Mouse (Mus musculus): ENCODE data around the gene Rnf39. TPM values are rescaled to one million over a fixed set of nuclear protein-coding genes. Genes with fewer than 3 reads are reported as not detected.
A peak's percentile ranks its signal among the peaks of the same experiment; 100 is the strongest.

Gene Rnf39
- total RNA-seq, 2 experiments from 2014 or later = not detected

DNA sequence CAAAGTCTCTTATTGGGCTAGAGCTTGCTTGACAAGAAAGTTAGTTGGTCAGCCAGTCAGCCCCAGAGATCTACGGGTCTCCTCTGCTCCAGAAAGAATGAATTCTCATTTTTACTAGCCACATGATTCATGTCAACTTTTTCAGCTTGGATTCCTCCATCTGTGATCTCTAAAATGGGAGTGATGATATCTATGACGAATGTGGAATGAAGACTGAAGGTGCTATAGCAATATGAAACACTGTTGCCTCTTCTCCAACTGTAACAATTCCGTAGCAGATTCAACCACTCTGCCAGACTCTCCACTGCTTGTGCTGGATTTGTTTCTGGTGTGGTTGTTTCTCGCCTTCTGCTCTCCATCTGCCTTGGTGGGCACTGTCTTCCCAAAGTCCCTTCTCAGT, 11.6 kb upstream of the Rnf39 start:
- ATAC-seq (replicated peaks; ENCODE audit: low FRiP score, low TSS enrichment, poor library complexity, severe bottlenecking) = no peak

DNA sequence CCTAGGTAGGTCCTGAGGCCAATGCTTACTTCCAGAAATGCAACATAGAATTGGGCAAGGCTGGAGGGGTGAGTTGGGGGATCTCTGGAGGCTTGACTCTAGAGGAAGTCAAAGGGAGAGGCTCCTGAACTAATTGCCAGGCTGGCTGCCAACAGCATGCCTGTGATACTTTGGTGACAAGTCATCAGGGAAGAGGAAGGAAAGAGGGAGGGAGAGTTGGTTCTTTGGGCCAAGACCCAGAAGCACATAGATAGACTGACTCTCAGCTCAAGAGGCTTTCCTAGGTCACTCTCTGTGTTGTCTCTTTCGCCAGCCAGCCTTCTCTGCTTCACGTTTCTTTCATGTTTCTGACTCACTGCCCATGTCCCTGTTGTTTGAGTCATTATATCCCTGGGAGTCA, 10.9 kb upstream of the Rnf39 start:
- ATAC-seq (replicated peaks; ENCODE audit: low FRiP score, low TSS enrichment, poor library complexity, severe bottlenecking) = no peak

DNA sequence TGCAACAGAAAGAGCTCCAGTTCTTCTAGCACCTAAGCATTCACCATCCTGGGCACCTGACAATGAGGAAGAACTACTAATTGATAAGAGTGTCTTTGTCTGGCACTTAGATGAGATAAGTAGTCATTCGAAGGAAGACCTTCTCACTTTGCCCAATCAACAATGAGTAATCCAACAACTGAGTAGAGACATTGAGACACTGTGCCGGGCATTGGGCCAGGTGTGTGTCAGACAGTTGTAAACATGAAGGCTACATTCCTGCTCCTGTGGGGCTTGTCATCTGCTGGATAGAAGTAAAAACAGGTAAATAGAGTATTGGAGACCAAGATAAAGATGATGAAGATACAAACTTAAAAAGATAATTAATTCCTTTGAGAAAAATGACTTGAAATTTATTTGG, 4.7 kb upstream of the Rnf39 start:
- no peak for ATAC-seq (replicated peaks; ENCODE audit: low FRiP score, low TSS enrichment, poor library complexity, severe bottlenecking)

DNA sequence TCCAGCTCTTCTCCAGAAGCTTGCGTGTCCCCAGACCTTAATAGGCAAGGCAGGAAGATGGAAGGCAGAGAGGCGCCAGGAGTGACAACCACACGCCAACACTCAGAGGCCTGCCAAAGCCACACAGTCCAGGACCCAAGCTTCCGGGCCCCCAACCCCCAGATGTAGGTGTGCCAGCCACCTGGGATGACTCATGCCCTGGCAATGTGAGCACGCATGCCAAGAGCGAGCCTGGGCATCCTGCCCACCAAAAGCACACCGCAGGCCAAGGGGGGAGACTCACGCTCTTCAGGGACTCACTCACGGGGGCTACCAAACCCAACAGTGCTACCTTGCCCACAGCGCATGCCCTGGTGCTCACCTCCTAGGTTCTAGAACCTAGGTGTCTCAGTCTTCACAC, 327 bp upstream of the Rnf39 start:
- peak; percentile 45; the same call in 1 of the 2 replicates for ATAC-seq (replicated peaks; ENCODE audit: low FRiP score, low TSS enrichment, poor library complexity, severe bottlenecking)

DNA sequence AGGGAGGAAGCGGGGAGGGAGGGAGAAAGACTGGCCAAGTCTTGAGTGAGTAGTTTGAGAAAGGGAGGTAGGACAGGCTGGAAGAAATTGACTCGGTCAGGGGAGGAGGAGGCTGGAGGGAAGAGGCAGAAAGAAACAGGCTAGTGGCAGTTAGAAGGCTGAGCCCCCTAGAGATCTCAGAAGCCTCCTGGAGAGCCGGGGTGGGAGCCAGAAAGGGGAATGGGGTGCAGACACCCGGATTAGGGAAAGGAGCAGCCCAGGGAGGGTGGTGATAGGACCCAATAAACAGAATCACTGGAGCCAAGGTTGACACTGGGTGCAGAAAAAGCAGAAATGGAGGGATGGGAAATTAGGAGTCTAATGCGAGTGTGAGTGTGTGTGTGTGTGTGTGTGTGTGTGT, 973 bp downstream of the Rnf39 start:
- no peak for ATAC-seq (replicated peaks; ENCODE audit: low FRiP score, low TSS enrichment, poor library complexity, severe bottlenecking)

DNA sequence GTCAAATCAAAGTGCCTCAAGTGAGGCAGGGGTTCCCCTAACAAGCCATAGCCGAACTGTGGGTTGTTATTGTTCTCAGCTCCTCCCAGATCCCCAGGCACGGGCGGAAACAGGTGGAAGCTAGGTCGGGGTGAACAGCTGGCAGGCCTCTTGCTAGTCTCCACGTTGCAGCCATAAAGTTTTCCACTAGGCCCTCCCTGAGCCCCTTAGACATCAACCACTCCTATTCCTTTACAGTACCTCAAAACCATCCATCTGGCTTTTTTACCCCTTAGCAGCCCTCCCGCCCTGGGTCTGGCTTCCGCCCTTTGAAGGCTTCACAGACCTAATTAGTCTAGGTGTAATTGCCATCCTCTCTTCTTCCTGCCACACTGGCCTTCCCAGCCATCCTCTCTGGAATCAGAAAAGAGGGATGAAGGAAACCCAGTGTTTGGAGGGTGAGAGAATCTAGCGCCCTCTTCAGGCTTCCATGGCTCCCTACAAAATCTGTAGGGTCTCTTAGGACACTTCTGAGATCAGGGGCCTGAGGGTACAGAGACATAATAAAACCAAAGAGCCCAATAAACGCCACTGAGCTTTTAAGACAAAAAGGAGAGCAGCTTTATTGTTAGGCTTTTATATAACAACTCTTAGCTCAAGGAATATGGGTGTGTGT, 1.5 kb downstream of the Rnf39 start:
- ATAC-seq (replicated peaks; ENCODE audit: low FRiP score, low TSS enrichment, poor library complexity, severe bottlenecking) = no peak

DNA sequence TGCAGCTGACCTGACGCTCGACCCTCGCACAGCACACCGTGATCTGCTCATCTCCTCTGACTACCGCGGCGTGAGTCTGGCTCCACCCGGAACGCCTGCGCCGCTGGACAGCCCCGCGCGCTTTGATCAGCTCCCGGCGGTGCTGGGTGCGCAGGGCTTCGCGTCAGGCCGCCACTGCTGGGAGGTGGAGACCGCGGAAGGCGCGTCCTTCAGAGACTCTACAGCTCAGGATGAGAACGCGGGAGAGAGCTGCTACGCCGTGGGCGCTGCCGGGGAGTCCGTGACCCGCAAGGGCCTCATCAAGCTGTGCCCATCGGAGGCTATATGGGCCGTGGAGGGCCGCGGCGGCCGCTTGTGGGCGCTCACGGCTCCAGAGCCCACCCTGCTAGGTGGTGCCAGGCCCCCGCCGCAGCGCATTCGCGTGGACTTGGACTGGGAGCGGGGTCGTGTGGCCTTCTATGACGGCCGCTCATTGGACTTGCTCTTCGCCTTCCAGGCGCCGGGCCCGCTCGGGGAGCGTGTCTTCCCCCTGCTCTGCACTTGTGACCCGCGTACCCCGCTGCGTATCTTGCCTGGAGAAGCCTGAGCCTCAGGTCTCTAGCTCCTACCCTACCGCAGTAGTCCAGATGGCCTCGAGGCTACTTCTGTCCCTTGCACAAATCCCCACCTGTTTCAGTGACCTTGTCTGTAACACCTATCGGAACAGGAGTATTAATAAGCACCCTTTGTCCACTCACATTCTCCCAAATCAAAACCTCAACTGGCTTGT, 4.5 kb downstream of the Rnf39 start:
- no peak for ATAC-seq (replicated peaks; ENCODE audit: low FRiP score, low TSS enrichment, poor library complexity, severe bottlenecking)

DNA sequence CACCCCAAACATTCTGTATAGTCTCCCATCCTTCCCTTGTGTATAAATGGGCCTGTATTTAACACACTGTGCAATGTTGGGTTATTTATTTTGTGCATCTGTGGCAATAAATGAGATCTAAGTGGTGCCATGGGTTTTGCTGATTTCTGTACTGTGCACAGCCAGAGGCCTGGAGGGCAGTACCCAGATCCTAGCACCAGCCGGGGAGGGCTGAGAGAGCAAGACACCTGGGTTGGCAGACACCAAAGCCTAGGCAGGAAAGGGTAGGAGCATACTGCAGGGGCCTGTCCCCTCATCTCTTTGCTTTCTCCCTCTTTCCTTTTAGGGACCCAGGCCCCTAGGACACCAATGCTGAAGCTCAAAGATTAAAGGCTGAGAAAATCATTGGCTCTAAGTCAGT, 5.6 kb downstream of the Rnf39 start:
- no peak for ATAC-seq (replicated peaks; ENCODE audit: low FRiP score, low TSS enrichment, poor library complexity, severe bottlenecking)

DNA sequence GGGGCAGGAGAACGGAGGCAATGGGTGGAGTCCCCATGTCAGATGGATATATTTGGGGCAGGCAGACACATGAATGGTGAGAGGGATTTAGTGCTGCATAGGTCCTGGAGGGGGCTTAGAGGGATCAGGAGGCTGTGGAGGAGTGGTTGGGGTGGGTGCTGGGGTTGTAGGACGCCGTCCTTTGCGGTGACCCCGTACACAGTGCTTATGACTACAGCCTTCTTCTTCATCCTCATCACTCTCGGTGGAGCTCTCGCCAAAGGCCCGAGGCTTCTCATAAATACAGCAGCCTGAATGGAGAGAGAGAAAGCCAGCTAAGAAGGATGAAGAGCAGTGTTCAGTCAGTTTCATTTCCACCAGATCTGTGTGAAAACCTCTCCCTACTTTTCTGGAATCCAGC, 6.5 kb downstream of the Rnf39 start:
- no peak for ATAC-seq (replicated peaks; ENCODE audit: low FRiP score, low TSS enrichment, poor library complexity, severe bottlenecking)

DNA sequence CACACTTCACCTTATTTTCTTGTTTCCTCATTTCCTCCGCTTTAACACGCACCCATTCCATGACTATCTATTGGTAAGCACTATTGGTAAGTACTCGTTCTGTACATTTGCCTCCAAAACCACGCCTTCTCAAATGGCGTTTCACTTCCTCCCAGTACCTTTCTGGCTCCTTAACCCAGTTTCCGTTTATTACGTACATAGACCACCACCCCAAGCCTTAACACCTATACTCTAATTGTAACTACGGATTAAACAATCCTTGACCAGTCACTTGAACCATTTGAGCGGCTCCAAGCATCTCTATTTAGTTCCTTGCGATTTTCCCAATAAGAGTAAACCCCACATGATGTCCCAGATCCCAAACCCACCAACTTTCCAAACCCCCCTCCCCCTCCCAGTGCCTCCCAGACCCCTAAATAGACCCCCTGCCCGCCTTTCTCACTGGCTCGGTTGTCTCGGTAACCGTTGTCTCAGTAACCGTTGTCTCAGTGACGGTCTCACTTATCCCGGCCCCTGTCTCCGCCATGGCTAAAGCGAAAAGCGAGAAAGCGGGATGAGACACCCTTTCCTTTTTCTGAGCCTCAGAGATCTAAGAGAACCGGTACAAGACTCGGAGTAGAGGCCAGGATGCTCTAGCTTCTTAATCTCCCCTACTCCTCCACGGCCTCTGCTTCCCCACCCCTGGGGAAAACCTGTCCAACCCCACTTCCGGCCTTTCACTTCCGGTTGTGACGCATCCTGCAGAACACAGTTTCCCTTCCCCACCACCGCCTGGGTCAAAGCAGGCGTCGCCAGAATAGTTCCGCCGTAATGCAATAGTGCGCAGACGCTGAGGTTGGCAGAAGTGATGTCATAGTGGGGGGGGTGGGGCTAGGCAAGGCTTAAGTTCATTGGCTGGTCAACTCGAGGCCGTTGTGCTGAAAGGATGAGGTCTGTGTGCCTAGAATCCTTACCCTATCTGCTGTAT, 8.5 kb downstream of the Rnf39 start, which contains the start of gene Ppp1r11:
Ppp1r11 (minus strand) TSS at position 761 of the 967 bp plus-strand sequence.
- ATAC-seq (replicated peaks; ENCODE audit: low FRiP score, low TSS enrichment, poor library complexity, severe bottlenecking) = peak; percentile 98

DNA sequence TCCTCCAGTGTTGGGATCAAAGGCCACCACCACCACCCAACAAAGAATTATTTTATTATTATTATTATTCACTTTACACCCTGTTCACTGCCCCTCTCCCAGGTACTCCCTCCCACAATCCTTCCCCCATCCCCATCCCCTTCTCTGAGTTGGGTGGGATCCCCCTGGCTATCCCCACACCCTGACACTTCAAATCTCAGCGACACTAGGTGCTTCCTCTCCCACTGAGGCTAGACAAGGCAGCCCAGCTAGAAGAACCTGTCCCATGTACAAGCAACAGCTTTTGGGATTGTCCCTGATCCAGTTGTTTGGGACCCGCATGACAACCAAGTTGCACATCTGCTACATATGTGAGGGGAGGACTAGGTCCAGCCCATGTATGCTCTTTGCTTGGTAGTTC, 9.9 kb downstream of the Rnf39 start:
- no peak for ATAC-seq (replicated peaks; ENCODE audit: low FRiP score, low TSS enrichment, poor library complexity, severe bottlenecking)

DNA sequence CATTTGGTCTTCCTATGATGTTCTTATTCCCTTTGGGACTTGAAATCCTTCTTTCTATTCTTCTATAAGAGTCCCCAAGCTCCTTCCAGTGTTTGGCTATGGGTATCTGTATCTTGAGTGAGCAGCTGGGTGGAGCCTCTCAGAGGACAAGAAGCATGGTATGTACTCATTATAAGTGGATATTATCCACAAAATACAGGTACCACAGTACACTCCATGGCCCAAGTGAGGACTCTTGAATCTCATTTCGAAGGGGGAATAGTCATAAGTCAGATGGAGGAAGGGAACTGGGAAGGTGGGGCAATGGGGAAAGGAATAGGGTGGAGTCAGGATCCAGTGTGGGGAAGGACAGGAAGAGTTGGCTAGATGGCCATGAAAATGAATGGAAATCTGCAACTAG, 10.3 kb downstream of the Rnf39 start:
- no peak for ATAC-seq (replicated peaks; ENCODE audit: low FRiP score, low TSS enrichment, poor library complexity, severe bottlenecking)

DNA sequence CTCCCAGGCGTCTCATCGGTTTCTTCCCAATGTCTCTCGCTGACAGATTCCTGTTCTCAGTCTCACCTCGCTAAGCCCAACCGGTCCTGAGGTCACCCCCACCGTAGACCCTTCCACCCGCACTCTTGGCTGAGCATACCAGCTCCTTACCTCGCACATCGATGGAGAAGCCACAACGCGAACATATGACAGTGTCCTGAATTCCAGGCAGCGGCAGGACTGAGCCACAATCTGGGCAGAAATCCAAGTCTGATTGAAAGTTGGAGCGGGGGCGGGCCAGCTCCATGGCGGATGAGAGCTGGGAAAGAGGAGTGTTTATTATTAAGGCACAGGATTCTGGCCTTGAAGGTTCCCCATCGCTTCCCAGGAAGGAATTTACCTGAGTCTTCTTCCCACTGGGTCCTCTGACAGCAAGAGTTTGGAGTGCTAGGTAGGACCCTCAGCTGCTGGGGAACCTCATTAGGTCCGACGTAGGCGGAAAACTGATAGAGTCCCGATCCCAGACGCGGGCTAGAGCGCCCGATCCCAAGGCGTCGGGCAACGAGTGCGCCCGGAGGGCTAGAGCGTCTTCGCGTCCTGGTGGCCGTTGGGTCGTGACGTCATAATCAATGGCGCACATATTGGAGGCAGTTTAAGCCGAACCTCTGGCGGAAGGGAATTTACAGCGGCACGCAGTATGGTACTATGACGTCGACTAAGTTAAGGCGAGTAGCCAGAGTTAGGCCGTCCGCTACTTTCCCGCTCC, 15.5 kb downstream of the Rnf39 start, which contains the start of the genes Znrd1 and Znrd1as:
Znrd1 (minus strand) TSS at position 561 of the 745 bp plus-strand sequence.
Znrd1as (plus strand) TSS at position 594 of the 745 bp plus-strand sequence.
- peak; percentile 97 for ATAC-seq (replicated peaks; ENCODE audit: low FRiP score, low TSS enrichment, poor library complexity, severe bottlenecking)

DNA sequence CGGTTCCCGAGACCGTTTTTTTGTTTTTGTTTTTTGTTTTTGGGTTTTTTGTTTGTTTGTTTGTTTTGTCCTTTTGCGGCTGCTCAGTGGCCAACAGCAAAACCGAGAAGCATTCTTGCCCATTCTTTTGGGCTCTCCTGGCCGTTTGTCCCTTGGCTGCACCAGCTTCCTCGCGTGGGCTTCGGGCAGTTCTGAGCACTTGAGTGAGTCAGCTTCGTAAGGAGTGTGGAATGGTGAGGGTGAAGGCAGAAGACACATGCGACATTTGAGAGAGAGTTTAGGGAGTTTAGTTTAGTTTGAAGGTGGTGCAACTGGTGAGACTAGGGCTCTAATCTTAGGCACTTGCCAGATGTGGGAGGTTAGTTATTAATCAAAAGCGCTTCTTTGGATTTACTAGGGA, 16.2 kb downstream of the Rnf39 start:
- 0 out of 2 replicates have a peak, but pooled peaks have one; percentile 31 for ATAC-seq (replicated peaks; ENCODE audit: low FRiP score, low TSS enrichment, poor library complexity, severe bottlenecking)

DNA sequence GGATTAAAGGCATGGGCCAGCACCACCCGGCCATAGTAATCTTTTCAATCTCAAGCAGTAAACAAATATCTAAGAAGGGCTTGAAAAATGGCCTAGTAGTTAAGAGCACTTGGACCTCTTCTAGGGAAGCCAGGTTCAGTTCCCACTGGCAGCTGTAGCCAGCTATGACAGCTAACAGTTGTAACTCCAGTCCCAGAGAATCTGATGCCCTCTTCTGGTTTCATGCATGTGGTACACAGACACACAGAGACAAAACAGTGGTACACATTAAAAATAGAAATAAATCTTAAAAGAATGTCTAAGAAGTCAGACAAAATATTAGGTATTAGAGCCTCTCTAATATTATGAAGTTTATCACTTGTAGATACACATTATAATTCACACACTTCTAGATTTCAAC, 18.4 kb downstream of the Rnf39 start:
- no peak for ATAC-seq (replicated peaks; ENCODE audit: low FRiP score, low TSS enrichment, poor library complexity, severe bottlenecking)

DNA sequence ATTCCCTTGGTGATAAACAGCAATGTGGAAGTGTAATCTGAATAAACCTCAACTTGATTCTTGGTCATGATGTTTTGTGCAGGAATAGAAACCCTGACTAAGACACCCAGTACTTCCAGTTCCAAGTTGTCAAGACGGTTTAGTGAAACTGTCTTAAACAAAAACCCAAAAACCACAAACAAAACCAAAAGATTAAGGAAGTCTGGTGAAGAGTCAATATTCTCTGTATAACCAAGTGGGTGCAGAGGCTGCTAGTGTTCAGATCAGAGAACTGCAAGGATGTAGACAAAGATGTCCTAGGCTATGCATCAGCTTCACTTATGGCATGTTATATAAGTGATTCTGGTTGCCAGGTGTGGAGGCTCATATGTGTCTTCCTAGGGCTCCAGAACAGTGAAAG, 24.2 kb downstream of the Rnf39 start:
- ATAC-seq (replicated peaks; ENCODE audit: low FRiP score, low TSS enrichment, poor library complexity, severe bottlenecking) = no peak

DNA sequence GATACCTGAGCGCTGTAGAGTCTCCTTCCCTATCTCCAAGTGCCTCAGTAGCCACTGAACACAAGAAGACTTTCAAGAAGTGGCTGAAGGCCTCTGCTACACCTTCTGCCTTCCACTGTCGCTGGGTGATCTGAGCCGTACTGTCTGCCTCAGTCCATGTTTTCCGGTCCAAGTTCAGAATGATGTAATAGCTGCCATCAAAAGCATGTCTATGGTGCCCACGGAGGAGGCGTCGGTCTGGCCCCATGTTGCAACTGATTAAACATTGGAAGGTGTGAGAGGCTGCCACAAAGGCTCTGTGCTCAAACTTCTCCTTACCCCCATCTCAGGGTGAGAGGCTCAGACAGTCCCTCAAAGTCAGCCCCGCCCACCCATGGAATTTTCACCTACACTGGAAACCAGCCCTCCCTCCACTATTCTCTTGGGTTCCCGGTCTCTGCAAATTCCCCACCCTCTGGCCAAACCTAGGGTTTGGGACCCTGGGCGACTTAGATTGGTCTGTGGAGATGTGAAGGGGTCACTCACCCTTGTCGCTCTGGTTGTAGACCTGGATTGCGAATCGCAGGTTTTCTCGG, 27.7 kb downstream of the Rnf39 start:
- no peak for ATAC-seq (replicated peaks; ENCODE audit: low FRiP score, low TSS enrichment, poor library complexity, severe bottlenecking)

DNA sequence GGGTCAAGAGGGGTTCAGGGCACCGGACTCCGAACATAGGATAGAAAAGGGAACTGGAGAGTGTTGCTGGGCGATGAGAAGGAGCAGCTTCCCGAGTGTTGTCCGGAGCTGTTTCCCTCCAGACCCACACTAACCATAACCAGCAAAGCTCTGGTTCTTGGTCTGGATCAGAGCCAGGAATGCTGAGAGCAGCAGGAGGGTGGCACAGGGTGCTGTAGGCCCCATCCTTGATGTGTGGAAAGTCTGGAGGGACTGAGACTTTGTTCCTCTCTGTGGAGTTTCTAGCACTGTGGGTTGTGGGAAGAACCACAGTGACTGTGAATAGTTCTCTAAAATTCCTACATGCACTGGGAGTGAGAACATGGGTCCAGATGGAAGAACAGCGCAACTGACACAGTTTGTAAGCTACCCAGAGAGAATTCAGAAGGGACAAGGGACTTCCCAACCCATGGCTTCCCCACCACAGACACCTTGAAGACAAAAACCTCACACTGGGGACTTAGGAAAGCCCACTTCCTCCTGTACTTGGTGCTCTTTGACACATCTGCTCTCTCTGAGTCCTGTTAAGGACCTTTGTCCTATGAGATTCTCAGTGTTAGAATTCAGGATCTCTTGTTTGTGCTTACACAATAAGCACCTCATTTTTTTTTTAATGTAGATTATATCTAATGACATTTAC, 28.6 kb downstream of the Rnf39 start:
- no peak for ATAC-seq (replicated peaks; ENCODE audit: low FRiP score, low TSS enrichment, poor library complexity, severe bottlenecking)
